Mouse (Mus musculus) gastrocnemius, postnatal 10 days (tissue): ENCODE data around the gene Gm20741. TPM values are rescaled to one million over a fixed set of nuclear protein-coding genes. Genes with fewer than 3 reads are reported as not detected.
A peak's percentile ranks its signal among the peaks of the same experiment; 100 is the strongest.

Experiments used
- DNase-seq: peaks from one replicate; pipeline ENCODE4 v3.0.0; 2021; ENCODE audit warnings: mixed read lengths
- long read RNA-seq, 2 experiments: library from polyadenylated mRNA; stranded (forward); transcript quantifications; one replicate each; pipeline ENCODE4 v2.0.0; 2021
- total RNA-seq, 2 experiments: library from RNA; stranded (reverse); gene quantifications; 2 replicates each; pipeline ENCODE4 v1.2.3; 2021

Gene Gm20741
- not detected for total RNA-seq
- long read RNA-seq, experiment 1 = 0 reads
- long read RNA-seq, experiment 2 = 0 reads

DNA sequence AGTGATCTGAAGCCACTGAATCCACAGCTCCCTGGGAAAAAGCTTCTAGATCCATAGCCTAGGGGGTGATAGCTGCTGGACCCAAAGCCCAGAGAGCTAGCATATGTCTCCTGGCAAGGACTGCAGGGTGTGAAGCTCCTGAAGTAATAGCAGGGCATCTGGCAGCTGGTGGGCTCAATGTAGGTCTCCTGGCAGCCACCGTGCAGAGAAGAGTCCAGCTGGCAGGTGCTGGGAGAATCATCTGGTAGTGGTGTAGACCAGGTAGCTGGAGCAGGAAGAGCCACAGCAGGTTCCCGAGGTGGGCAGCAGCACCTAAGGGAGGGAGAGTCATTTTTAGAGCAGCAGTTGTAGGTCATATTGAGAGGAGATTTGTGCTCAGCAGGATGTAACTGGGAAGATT lies at the start of gene Gm20741:
Gene Gm20741 (minus strand): TSS at position 394 of the 400 bp plus-strand sequence.
- DNase-seq = no peak

DNA sequence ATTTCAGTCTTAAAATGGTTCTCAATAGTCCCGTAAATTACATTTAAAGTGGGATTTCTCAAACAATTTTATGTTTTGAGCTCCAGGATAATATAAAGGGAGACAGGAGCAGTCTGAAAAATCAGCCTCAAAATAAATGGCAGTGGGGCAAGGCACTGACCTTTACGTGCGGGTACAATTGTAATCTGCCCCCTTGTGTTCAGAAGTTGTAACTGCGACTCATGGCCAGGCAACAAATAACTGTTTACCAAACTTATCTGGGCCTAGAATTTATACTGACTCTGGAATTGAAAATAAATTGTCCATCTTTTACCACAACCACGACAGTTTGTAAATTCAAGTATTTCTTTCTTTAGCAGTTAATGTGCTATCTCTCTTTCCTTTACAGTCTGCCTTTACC lies 39.4 kb upstream of the Gm20741 start:
- peak; percentile 8 for DNase-seq

DNA sequence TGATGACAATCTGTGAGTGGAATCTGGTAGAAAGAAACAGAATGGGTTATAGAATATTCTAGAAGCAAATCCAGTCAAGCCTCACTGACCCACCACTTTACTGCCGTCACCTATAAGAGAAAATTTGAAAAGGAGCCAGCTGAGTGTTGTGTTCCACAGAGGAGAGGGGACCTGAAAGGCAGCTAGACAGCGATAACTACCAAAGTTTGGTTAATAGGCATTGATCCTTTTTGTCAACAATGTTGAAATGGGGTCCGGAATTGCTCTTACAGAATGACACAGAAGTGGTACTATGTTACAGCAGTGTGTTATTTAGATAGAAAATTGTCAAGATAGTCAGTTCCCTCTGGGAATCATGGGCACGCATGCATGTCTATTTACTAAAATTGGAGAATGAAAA lies 36.5 kb upstream of the Gm20741 start:
- DNase-seq = no peak

DNA sequence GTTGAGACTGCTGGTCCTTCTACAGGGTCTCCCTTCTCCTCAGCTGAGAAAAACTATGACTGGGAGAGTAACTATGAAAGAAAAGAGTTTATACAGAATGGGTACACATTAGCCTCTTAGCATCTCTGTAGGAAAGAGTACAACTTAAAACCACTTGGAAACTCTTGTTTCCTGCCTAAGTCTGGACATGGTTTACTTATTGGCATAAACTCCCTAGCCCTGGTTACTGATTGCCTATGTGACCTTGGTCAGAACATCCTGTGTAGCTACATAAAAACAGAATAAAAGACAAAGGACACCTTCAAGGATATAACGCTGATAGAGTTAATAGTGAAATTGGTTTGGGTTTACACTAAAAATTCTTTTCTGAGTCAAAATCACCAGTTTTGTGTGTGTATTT lies 35.3 kb upstream of the Gm20741 start:
- DNase-seq = no peak

DNA sequence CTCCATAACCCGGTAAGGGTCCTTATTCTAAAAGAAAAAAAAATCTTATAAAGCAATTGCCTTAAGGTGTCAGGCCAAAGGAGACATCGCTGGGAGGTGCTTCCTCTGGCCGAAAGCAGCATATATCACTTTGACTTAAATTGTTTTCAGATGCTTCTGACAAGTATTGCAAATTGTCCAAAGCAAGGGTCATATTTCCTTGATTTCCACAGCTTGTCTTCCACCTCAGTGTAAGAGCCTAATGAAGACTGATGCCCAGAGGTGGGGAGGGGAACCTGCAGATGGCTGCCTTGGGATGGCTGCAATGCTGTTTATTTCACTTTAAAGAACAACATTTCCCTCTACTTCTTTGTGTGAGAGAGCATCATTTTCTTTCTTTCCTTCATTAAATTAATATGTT lies 15.0 kb upstream of the Gm20741 start:
- DNase-seq = no peak

DNA sequence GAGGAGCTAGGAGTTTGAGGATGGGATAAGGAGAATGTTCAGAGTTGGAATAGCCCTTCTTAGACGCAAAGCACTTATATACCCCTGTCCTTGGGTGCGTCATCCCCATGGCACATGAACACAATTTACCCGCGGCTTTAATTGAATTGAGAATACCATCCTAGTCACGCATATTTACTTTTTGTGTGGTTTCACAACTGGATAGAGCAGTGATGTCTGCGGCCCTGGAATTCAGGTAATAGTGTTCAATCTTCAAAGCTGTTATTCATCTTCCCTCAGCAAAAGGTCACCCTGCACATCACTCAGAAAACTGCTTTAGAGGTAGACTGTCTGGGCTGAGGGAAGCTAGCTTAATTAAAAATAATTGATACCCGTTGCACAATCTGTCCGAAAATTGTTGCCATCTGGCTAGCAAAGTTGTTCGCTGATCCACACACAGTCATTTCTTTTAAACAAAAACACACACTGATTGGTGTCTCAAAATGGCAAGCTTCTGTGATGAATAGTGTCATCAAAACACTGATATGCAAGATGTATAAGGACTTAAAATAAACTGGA lies 14.2 kb upstream of the Gm20741 start, which contains the start of gene Krtap14:
Gene Krtap14 (minus strand): TSS at position 51 of the 558 bp plus-strand sequence.
- no peak for DNase-seq

DNA sequence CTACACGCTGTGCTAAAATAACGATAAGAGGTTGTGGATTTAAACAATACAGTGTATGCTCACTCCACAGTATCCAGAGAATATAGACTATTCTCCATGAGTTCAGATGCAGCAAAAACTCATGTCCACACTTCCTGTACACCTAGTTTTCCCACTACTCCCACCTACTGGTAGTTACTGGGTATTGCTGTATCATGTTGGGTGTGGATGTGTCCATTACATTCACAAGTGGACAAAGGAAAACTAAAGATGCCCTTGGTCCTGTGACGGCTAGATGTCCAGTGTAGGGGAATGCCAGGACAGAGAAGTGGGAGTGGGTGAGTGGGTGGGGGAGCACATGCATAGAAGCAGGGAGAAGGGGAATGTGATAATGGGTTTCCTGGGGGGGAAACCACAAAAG lies 11.7 kb upstream of the Gm20741 start:
- DNase-seq = no peak

DNA sequence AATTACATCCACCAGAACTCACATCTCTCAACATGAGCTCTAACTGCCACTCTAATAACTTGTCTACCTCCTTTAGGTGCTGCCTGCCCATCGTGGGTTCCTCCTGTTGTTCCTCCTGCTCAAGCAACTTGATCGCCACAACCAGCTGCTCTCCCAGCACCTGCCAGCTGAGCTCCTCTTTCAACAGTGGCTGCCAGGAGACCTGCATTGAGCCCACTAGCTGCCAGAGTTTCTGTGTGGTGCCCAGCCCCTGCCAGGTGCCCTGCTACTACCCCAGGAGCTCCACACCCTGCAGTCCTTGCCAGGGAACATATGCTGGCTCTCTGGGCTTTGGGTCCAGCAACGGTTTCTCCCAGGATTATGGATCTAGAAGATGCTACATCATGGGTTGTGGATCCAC lies 8.0 kb upstream of the Gm20741 start, which contains the start of gene Krtap15:
Gene Krtap15 (plus strand): TSS at position 150 of the 400 bp plus-strand sequence.
- peak; percentile 13 for DNase-seq

DNA sequence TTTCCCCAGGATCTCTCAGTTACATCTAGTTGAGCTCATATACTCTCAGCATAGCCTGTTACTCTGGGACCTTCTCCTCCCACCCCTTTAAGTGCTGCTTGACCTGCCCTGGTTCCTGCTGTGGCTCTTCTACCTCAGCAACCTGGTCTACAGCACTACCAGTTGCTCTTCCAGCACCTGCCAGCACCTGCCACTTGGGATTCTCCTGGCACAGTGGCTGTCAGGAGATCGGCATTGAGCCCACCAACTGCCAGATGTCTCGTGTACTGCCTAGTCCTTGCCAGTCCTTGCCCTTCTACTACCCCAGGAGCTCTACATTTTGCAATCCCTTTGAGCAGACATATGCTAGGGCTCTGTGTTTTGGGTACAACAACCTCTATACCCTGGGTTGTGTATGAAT lies 25.2 kb downstream of the Gm20741 start:
- no peak for DNase-seq

DNA sequence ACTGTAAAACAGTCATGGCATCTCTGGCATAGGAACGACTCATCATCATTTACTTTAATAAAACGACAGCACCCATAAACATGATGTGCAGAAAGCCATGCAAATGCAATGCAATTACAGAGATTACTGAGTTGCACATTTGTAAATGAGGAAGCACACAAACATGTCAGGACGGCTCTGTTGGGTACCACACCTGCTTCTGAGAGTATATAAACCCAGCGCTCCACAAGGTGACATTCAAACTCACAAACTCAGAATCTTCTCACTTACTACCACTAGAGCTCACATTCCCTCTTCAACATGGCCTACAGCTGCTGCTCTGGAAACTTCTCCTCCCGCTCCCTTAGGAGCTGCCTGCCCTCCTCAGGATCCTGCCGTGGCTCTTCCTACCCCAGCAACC lies 34.4 kb downstream of the Gm20741 start, which contains the start of gene Gm5965:
Gene Gm5965 (plus strand): TSS at position 301 of the 400 bp plus-strand sequence.
- DNase-seq = no peak

DNA sequence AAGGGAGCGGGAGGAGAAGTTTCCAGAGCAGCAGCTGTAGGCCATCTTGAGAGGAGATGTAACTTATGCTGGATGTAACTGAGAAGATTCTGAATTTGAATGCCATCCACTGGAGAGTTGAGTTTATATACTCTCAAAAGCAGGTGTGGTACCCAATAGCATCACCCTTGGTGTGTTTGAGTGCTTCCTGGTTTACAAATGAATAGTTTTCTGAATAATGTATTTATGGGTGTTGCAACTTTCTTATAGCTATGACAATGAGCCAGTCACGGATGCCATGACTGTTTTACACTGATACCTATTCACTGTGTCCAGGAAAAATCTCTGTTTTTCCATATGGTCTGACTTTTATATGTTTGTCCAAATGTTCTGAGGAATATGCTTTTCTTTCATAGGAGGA lies 37.9 kb downstream of the Gm20741 start, which contains the start of gene 2310057N15Rik:
Gene 2310057N15Rik (minus strand): TSS at position 101 of the 400 bp plus-strand sequence.
- no peak for DNase-seq

Other genes starting within 250 kb of the Gm20741 start
- gene Cldn8, start 249.0 kb downstream of the Gm20741 start, total RNA-seq = not detected
- not detected for gene Krtap24-1, start 199.9 kb downstream of the Gm20741 start, total RNA-seq
- under 1 TPM in 1 of 2 experiments, not detected in 1; 0.28 TPM for gene 2310079G19Rik, start 184.6 kb downstream of the Gm20741 start, total RNA-seq
- not detected for gene Krtap26-1, start 164.4 kb downstream of the Gm20741 start, total RNA-seq
- not detected for gene Krtap27-1, start 140.5 kb downstream of the Gm20741 start, total RNA-seq
- not detected for gene 2310061N02Rik, start 104.3 kb downstream of the Gm20741 start, total RNA-seq
- gene Krtap13-1, start 83.4 kb downstream of the Gm20741 start, total RNA-seq = not detected
- not detected for gene Krtap13, start 60.6 kb downstream of the Gm20741 start, total RNA-seq
- not detected for gene 2310034C09Rik, start 53.4 kb downstream of the Gm20741 start, total RNA-seq
- gene 2310057N15Rik, start 38.0 kb downstream of the Gm20741 start, total RNA-seq = not detected
- not detected for gene Gm5965, start 34.3 kb downstream of the Gm20741 start, total RNA-seq
- not detected for gene Krtap15, start 8.0 kb upstream of the Gm20741 start, total RNA-seq
- gene Krtap14, start 13.9 kb upstream of the Gm20741 start, total RNA-seq = not detected
- gene Krtap19-1, start 57.2 kb upstream of the Gm20741 start, total RNA-seq = not detected
- gene Krtap19-2, start 62.0 kb upstream of the Gm20741 start, total RNA-seq = not detected
- gene Krtap19-3, start 65.8 kb upstream of the Gm20741 start, total RNA-seq = not detected
- gene Krtap19-4, start 72.9 kb upstream of the Gm20741 start, total RNA-seq = not detected
- gene Krtap19-5, start 84.2 kb upstream of the Gm20741 start, total RNA-seq = not detected
- gene Krtap19-9b, start 120.0 kb upstream of the Gm20741 start, total RNA-seq = not detected
- not detected for gene Krtap16-3, start 150.7 kb upstream of the Gm20741 start, total RNA-seq
- gene Krtap22-2, start 198.5 kb upstream of the Gm20741 start, total RNA-seq = not detected
- gene Gm10229, start 203.1 kb upstream of the Gm20741 start, total RNA-seq = under 1 TPM in 1 of 2 experiments, not detected in 1; 0.63 TPM
- gene Krtap6-1, start 219.5 kb upstream of the Gm20741 start, total RNA-seq = not detected
- gene Gm10228, start 229.3 kb upstream of the Gm20741 start, total RNA-seq = under 1 TPM in 1 of 2 experiments, not detected in 1; 0.96 TPM
- gene Krtap6-5, start 235.7 kb upstream of the Gm20741 start, total RNA-seq = not detected